Mouse (Mus musculus) left cerebral cortex, adult 2 months (tissue): ENCODE measurements at regions not wholly inside any gene's neighbourhood (a gene's known extent, or its start where the extent isn't known, plus 50 kb on each side); places are given as distances from the start of the nearest gene placed in this dataset.

Experiments used
- DNase-seq, 2 experiments: peaks; one replicate each; pipeline ENCODE4 v3.0.0; 2021 to 2022; ENCODE audit warnings: low spot score in 2 of 2, mixed read lengths in 1 of 2; ENCODE audit errors: extremely low spot score in 1 of 2
- H3K27ac ChIP-seq: fragments of 200-600 bp; 2 replicates; pipeline ENCODE4 v1.8.1; 2022
- H3K4me3 ChIP-seq: fragments of 200-600 bp; 2 replicates; pipeline ENCODE4 v1.8.1; 2022
- CTCF ChIP-seq: fragments of 200-600 bp; IDR thresholded peaks from 2 replicates; pipeline ENCODE4 v1.8.1; 2022; ENCODE audit warnings: antibody characterized with exemption, mild to moderate bottlenecking, moderate library complexity
- intact Hi-C: fragments of 180-260 bp; cut with DNase I; formaldehyde crosslinking; loops from one replicate; pipeline ENCODE4 v1.15.1; 2025

GRCm38 (mm10) chr1:80062121-80062520 lies 156.2 kb downstream of the Fam124b start:
- no peak for TF ChIP-seq CTCF
- intact Hi-C loops, result no loop called here
- DNase-seq, result no peak
- Histone ChIP-seq H3K4me3 (no peak overlapping the region), H3K27ac (no peak overlapping the region)

DNA sequence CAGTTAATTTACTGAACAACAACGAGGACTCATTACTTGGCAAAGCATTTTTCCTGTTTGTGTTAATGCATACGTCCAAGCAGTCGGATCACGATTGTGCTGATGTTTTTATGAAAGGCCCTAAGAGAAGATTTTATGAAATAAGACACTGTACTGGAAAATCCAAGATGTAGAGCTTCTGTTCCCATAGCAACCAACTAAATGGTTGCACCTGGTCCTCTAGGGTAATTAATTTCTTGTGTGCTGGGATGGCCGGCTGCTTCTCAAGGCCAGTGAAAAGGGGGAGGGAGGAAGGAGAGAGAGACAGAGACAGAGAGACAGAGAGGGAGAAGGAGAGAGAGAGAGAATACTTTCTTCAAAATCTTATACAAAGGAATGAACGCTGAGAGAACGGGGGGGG lies 156.6 kb downstream of the Fam124b start:
- intact Hi-C loops, result no loop called here
- no peak overlapping the region for H3K27ac ChIP-seq
- DNase-seq, result no peak
- H3K4me3 ChIP-seq, result no peak overlapping the region
- TF ChIP-seq CTCF, result no peak

DNA sequence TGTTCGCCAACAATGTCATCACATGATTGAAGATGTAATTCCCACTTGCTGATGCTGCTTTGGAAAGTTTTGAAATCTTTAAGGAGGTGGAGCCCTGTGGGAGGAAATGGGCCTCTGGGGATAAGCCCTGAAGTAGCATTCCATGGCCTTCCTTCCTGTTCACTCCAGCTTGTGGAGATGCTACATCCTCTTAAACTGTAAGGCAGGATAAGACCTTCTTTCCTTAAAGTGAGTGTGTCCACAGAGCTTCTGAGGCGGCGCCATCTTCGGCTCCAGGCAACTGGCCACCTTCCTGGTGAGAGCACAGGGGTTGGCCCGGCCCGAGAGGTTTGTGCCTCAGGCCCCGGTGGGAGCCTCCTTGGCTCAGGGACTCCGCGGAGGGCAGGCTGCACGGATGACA lies 173.1 kb downstream of the Fam124b start:
- TF ChIP-seq CTCF, result no peak
- H3K27ac ChIP-seq, result no peak overlapping the region
- no peak for DNase-seq
- intact Hi-C loops, result no loop called here
- no peak overlapping the region for H3K4me3 ChIP-seq

GRCm38 (mm10) chr1:80040409-80040808 lies 177.9 kb downstream of the Fam124b start:
- no peak overlapping the region for H3K27ac ChIP-seq
- no peak for DNase-seq
- TF ChIP-seq CTCF, result no peak
- H3K4me3 ChIP-seq, result no peak overlapping the region
- intact Hi-C loops, result no loop called here

GRCm38 (mm10) chr1:80039891-80040290 lies 178.4 kb downstream of the Fam124b start:
- no peak for TF ChIP-seq CTCF

GRCm38 (mm10) chr1:80039161-80039560 lies 178.2 kb upstream of the Serpine2 start:
- no peak for TF ChIP-seq CTCF
- H3K27ac ChIP-seq, result no peak overlapping the region
- H3K4me3 ChIP-seq, result no peak overlapping the region
- no peak for DNase-seq
- intact Hi-C loops, result no loop called here

More at GRCm38 (mm10) chr1:80039891-80040290, 178.4 kb downstream of the Fam124b start:
- DNase-seq, result no peak
- intact Hi-C loops, result no loop called here
- no peak overlapping the region for H3K4me3 ChIP-seq
- H3K27ac ChIP-seq, result no peak overlapping the region

GRCm38 (mm10) chr1:80038059-80038458 lies 177.1 kb upstream of the Serpine2 start:
- DNase-seq, result no peak
- no peak overlapping the region for H3K27ac ChIP-seq
- no peak overlapping the region for H3K4me3 ChIP-seq
- TF ChIP-seq CTCF, result no peak
- intact Hi-C loops, result no loop called here

DNA sequence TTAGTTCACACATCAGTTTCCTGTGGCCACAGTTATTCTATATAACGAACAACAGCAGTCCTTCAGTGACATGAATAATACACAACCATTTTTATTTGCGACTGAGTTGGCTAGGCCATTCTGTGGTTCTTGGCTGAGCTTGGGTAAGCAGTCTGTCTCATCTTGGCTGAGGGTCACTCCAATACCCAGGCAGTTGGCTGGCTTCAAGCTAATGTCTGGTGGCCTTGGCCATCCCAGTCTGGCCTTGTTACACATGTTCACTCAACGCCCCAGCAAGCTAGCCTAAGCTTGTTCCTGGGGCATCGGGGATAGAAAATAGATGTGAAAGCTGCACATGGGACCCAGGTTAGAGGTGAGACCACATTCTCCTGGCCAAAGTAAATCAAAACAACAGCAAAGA lies 175.5 kb upstream of the Serpine2 start:
- intact Hi-C loops, result no loop called here
- H3K27ac ChIP-seq, result no peak overlapping the region
- H3K4me3 ChIP-seq, result no peak overlapping the region
- TF ChIP-seq CTCF, result no peak
- no peak for DNase-seq

GRCm38 (mm10) chr1:80033522-80033921 lies 172.5 kb upstream of the Serpine2 start:
- TF ChIP-seq CTCF, result no peak
- no peak for DNase-seq
- intact Hi-C loops, result no loop called here
- no peak overlapping the region for H3K4me3 ChIP-seq
- no peak overlapping the region for H3K27ac ChIP-seq

- TF ChIP-seq CTCF, result no peak
- intact Hi-C loops, result no loop called here
- Histone ChIP-seq H3K4me3 (no peak overlapping the region), H3K27ac (no peak overlapping the region)
- no peak for DNase-seq
Observed at GRCm38 (mm10) chr1:80033121-80033520, 172.1 kb upstream of the Serpine2 start.

DNA sequence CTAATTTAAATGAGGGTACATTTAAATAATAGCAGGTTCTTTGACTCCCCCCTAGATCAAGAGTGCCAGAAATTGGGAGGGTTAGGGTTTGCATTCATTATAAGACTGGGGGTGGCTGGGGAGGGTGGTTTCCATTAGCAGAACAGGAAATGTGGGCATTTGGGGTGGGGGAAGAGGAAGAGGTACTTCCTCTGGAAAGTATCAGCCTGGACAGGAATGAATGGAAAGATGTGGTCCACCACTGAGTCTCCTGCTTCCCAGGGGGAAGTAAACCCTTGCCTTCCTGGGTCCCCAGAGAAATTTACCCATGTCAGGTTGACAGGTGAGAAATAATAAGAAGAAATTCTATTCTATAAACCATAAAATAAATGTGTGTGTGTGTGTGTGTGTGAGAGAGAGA lies 171.5 kb upstream of the Serpine2 start:
- intact Hi-C loops, result no loop called here
- DNase-seq, result no peak
- TF ChIP-seq CTCF, result no peak
- Histone ChIP-seq H3K27ac (no peak overlapping the region), H3K4me3 (no peak overlapping the region)

DNA sequence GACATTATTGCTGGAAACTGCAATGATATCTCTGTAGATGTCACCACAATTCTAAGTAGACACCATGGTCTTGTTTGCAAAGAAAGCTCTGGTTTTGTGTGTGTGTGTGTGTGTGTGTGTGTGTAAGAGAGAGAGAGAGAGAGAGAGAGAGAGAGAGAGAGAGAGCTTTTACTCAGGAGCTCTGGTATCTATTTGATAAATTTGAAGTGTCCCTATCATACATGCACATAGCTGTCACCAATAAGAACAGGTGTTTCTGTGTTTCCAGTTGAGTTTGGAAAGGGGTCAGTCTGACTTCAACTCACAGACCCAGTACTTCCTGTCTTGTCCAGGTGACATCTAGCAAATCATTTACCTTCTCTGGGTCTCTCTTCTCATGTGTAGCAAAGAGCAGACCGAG lies 169.7 kb upstream of the Serpine2 start:
- TF ChIP-seq CTCF, result no peak
- DNase-seq, result no peak
- Histone ChIP-seq H3K4me3 (no peak overlapping the region), H3K27ac (no peak overlapping the region)
- intact Hi-C loops, result no loop called here

DNA sequence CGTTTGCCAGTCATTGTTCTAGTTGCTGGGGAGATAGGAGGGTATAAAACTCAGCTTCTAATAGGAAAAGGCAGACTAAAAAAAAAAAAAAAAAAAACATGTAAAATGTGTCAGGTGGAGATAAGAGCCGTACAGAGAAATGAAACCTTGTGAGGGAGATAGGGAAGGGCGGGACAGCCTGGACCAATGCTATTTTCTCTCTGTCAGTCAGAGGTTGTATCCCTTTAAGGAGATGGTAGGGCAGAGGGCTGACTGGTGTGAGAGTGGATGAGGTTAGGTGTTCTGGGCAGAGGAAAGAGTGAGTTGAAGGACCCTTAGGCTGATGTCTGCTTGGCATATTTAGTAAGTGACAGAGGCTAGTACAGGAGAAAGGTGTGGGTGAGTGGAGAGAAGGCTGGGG lies 169.2 kb upstream of the Serpine2 start:
- no peak for TF ChIP-seq CTCF
- Histone ChIP-seq H3K27ac (no peak overlapping the region), H3K4me3 (no peak overlapping the region)
- intact Hi-C loops, result no loop called here
- DNase-seq, result no peak
